Mouse (Mus musculus) myocyte (in vitro differentiated cells): ENCODE measurements at regions not wholly inside any gene's neighbourhood (a gene's known extent, or its start where the extent isn't known, plus 50 kb on each side); places are given as distances from the start of the nearest gene placed in this dataset.

ENCODE experiments used
- H3K27me3 ChIP-seq: one replicate; pipeline ENCODE4 v1.6.1; 2011; ENCODE audit not compliant: control insufficient read depth, insufficient read depth, insufficient read length
- H3K36me3 ChIP-seq: one replicate; pipeline ENCODE4 v1.6.1; 2011; ENCODE audit not compliant: control insufficient read depth, insufficient read depth
- H3K4me2 ChIP-seq: one replicate; pipeline ENCODE4 v1.6.1; 2011; ENCODE audit warnings: low read depth, control low read depth
- H3K4me3 ChIP-seq: one replicate; pipeline ENCODE4 v1.5.1; 2011; ENCODE audit warnings: mild to moderate bottlenecking, control low read depth, moderate library complexity
- H3K79me2 ChIP-seq: one replicate; pipeline ENCODE4 v1.6.1; 2011; ENCODE audit not compliant: control insufficient read depth, insufficient read depth
- H3ac ChIP-seq: one replicate; pipeline ENCODE4 v1.6.1; 2011; ENCODE audit not compliant: control insufficient read depth, insufficient read length
- CEBPB ChIP-seq: IDR thresholded peaks from 2 replicates; pipeline ENCODE4 v1.6.1; 2011; ENCODE audit warnings: mild to moderate bottlenecking, moderate library complexity; ENCODE audit not compliant: poor library complexity, insufficient read depth, severe bottlenecking
- E2F4 ChIP-seq: IDR thresholded peaks from one replicate; pipeline ENCODE4 v1.6.1; 2011; ENCODE audit warnings: mild to moderate bottlenecking, control low read depth, moderate library complexity; ENCODE audit not compliant: insufficient read depth
- MAX ChIP-seq: IDR thresholded peaks from one replicate; pipeline ENCODE4 v1.6.1; 2011; ENCODE audit warnings: low read depth, mild to moderate bottlenecking, control low read depth
- MYOD1 ChIP-seq, 3 experiments: IDR thresholded peaks; one replicate each; pipeline ENCODE4 v1.6.1; 2011; ENCODE audit warnings: control low read depth in 2 of 3, low read depth in 2 of 3, mild to moderate bottlenecking in 2 of 3, moderate library complexity in 1 of 3; ENCODE audit not compliant: insufficient read length in 2 of 3, control insufficient read depth in 1 of 3
- MYOG ChIP-seq, 3 experiments: IDR thresholded peaks; one replicate each; pipeline ENCODE4 v1.6.1; 2011; ENCODE audit warnings: control low read depth in 2 of 3, low read depth in 2 of 3, mild to moderate bottlenecking in 2 of 3; ENCODE audit not compliant: insufficient read length in 2 of 3, control insufficient read depth in 1 of 3, insufficient read depth in 1 of 3
- POLR2A ChIP-seq: IDR thresholded peaks from one replicate; pipeline ENCODE4 v1.6.1; 2011; ENCODE audit warnings: low read depth, mild to moderate bottlenecking, control low read depth, moderate library complexity; ENCODE audit not compliant: insufficient read length
- POLR2AphosphoS2 ChIP-seq: IDR thresholded peaks from one replicate; pipeline ENCODE4 v1.6.1; 2011; ENCODE audit warnings: low read depth, control low read depth; ENCODE audit not compliant: insufficient read length
- REST ChIP-seq: IDR thresholded peaks from one replicate; pipeline ENCODE4 v1.6.1; 2011; ENCODE audit warnings: mild to moderate bottlenecking, control low read depth, moderate library complexity; ENCODE audit not compliant: insufficient read depth, insufficient read length
- SRF ChIP-seq: IDR thresholded peaks from one replicate; pipeline ENCODE4 v1.6.1; 2011; ENCODE audit warnings: low read depth; ENCODE audit not compliant: control insufficient read depth, insufficient read length
- TCF12 ChIP-seq: IDR thresholded peaks from one replicate; pipeline ENCODE4 v1.6.1; 2011; ENCODE audit warnings: mild to moderate bottlenecking, control low read depth; ENCODE audit not compliant: poor library complexity, insufficient read depth, severe bottlenecking
- TCF3 ChIP-seq: IDR thresholded peaks from one replicate; pipeline ENCODE4 v1.6.1; 2011; ENCODE audit warnings: low read depth, control low read depth; ENCODE audit not compliant: insufficient read length
- USF1 ChIP-seq: IDR thresholded peaks from one replicate; pipeline ENCODE4 v1.6.1; 2011; ENCODE audit warnings: low read depth, mild to moderate bottlenecking, control low read depth, moderate library complexity

GRCm38 (mm10) chr1:157964461-157964860 lies 391.7 kb downstream of the Brinp2 start:
- H3ac ChIP-seq: no peak overlapping the region
- no peaks in the 10 kb centered on the region for H3K27me3 ChIP-seq
- H3K36me3 ChIP-seq: no peaks in the 10 kb centered on the region
- H3K79me2 ChIP-seq: no peaks in the 10 kb centered on the region
- H3K4me2 ChIP-seq: no peak overlapping the region
- no peak overlapping the region for H3K4me3 ChIP-seq
- TF ChIP-seq MAX: no peak
- no peak for TF ChIP-seq TCF3
- no peak for TF ChIP-seq MYOG (IDR thresholded peaks at IDR 0.05; ENCODE audit: control insufficient read depth in 1 of 3, insufficient read depth in 1 of 3, insufficient read length in 2 of 3, low read depth in 2 of 3)
- no peak for TF ChIP-seq MYOD1 (IDR thresholded peaks at IDR 0.05; ENCODE audit: control insufficient read depth in 1 of 3, insufficient read length in 2 of 3, low read depth in 2 of 3)
- TF ChIP-seq REST: no peak
- TF ChIP-seq POLR2A: no peak
- TF ChIP-seq E2F4: no peak
- TF ChIP-seq USF1: no peak
- TF ChIP-seq TCF12: no peak
- no peak for TF ChIP-seq SRF
- TF ChIP-seq CEBPB: no peak
- TF ChIP-seq POLR2AphosphoS2: no peak

GRCm38 (mm10) chr1:157969635-157970111 lies 386.5 kb downstream of the Brinp2 start:
- TF ChIP-seq SRF (no peak), TCF12 (no peak), USF1 (no peak), MAX (no peak), REST (no peak)
- Histone ChIP-seq H3ac (no peak overlapping the region), H3K79me2 (no peaks in the 10 kb centered on the region)

DNA sequence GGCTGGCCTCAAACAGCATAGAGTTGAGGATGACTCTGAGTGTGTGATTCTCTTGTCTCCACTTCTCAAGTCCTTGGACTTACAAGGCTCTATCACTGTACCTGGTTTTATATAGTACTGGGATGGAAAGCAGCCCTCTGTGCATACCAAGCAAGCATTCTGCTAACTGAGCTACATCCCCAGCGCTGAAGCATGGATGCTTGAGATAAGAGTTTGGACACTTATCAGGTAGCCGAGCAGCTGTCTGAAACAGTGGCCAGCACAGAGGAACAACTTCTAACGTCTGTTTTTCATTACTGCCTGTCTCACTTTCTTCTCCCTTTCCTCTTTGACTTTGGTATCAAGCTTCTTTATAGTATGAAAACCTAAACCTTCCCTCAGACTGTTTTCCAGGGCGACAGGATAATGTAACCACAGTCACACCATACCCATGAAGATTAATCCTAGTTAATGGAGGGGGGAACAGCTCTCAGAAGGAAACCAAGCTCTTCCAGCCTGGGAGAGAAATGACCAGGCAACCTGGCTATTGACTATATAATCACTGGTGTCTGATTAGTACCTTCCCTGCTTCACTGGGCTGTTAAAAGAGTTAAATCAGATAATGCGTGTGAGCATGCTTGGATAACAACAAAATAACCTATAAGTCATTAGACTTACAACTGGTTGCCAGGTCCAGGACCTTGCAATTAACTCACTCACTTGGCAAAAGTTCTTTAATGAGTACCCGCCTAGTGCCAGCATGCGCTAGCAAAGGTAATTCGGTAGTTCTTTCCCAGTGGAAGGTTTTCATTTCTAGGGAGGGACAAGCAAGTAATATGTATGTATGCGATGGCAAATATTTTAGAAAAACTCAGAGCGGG lies 382.5 kb downstream of the Brinp2 start:
- Histone ChIP-seq H3K79me2 (no peaks in the 10 kb centered on the region), H3K4me3 (no peak overlapping the region), H3K27me3 (no peaks in the 10 kb centered on the region), H3ac (no peak overlapping the region), H3K36me3 (no peaks in the 10 kb centered on the region), H3K4me2 (no peak overlapping the region)
- TF ChIP-seq E2F4 (no peak), MAX (no peak), CEBPB (no peak), USF1 (no peak), TCF12 (no peak), REST (no peak), SRF (no peak), MYOG (IDR thresholded peaks at IDR 0.05; ENCODE audit: control insufficient read depth in 1 of 3, insufficient read depth in 1 of 3, insufficient read length in 2 of 3, low read depth in 2 of 3) (no peak), POLR2AphosphoS2 (no peak), TCF3 (no peak), MYOD1 (IDR thresholded peaks at IDR 0.05; ENCODE audit: control insufficient read depth in 1 of 3, insufficient read length in 2 of 3, low read depth in 2 of 3) (no peak), POLR2A (no peak)

More at GRCm38 (mm10) chr1:157969635-157970111, 386.5 kb downstream of the Brinp2 start:
- H3K4me2 ChIP-seq: no peak overlapping the region
- no peaks in the 10 kb centered on the region for H3K27me3 ChIP-seq
- H3K4me3 ChIP-seq: no peak overlapping the region
- H3K36me3 ChIP-seq: no peaks in the 10 kb centered on the region

- Histone ChIP-seq H3K4me3 (no peak overlapping the region), H3K36me3 (no peaks in the 10 kb centered on the region), H3K27me3 (no peaks in the 10 kb centered on the region), H3K79me2 (no peaks in the 10 kb centered on the region), H3K4me2 (no peak overlapping the region), H3ac (no peak overlapping the region)
- TF ChIP-seq MYOD1 (IDR thresholded peaks at IDR 0.05; ENCODE audit: control insufficient read depth in 1 of 3, insufficient read length in 2 of 3, low read depth in 2 of 3) (no peak), POLR2AphosphoS2 (no peak), TCF12 (no peak), MYOG (IDR thresholded peaks at IDR 0.05; ENCODE audit: control insufficient read depth in 1 of 3, insufficient read depth in 1 of 3, insufficient read length in 2 of 3, low read depth in 2 of 3) (no peak), POLR2A (no peak), CEBPB (no peak), SRF (no peak), MAX (no peak), TCF3 (no peak), REST (no peak), E2F4 (no peak), USF1 (no peak)
Measured at GRCm38 (mm10) chr1:157974656-157975055, 381.5 kb downstream of the Brinp2 start.

DNA sequence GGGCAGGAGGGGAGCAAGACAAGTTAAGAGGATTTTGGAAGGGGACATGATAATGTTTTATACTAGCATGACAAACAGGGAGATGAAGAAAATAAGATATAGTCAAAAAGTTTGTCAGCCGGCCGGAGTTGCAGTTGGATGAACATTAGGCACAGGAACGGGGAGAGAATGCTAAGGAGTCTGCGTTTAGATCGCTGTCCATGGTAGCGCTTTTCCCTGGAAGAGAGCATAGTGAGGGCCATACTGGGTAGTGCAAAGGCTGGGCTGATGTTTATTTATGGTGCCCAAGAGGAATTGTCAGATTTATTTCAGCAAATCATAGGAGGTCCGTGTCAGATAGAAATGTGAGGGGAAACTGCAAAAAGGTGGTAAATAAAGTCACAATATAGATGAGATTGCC lies 337.0 kb downstream of the Brinp2 start:
- TF ChIP-seq REST (peak; percentile 75), POLR2AphosphoS2 (no peak)
- no peaks in the 10 kb centered on the region for H3K79me2 ChIP-seq
- no peaks in the 10 kb centered on the region for H3K36me3 ChIP-seq
- H3K27me3 ChIP-seq: no peaks in the 10 kb centered on the region
- H3K4me3 ChIP-seq: no peak overlapping the region
- no peak overlapping the region for H3ac ChIP-seq
- no peak overlapping the region for H3K4me2 ChIP-seq
